Mouse (Mus musculus) heart, adult 2 months (tissue): ENCODE measurements around the gene Nsrp1.

Source experiments
- CTCF ChIP-seq: fragments of 200-600 bp; IDR thresholded peaks from 2 replicates; pipeline ENCODE4 v1.8.1; 2022; ENCODE audit warnings: antibody characterized with exemption, mild to moderate bottlenecking, moderate library complexity
- POLR2A ChIP-seq: fragments of 200-500 bp; IDR thresholded peaks from 2 replicates; pipeline ENCODE4 v1.6.1; 2011; ENCODE audit warnings: mild to moderate bottlenecking, low read depth, low read length, control low read depth; ENCODE audit not compliant: insufficient read depth

DNA sequence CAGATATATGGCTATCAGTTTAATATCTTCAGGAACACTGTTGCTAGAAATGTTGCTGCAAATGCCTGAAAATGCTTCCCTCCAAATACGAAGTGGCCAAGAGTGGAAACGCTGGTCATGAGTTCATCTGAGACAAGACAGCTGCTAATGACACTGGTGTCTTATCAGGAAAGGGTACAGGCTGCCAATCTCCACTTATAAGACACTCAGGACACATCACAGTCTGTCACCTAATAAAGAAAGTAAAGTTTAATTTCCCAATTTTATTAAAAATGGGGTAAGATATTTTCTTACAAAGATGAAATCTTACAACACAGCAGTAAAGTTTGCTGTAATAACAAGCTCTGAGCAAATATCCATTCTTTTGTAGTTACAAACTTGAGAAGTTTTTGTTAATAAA is 10.9 kb upstream of the Nsrp1 start:
- TF ChIP-seq CTCF (no peak), POLR2A (no peak)
